Mouse (Mus musculus): Measurements from ENCODE around the gene Chrnd. TPM values are rescaled to one million over a fixed set of nuclear protein-coding genes. Genes with fewer than 3 reads are reported as not detected.

The Chrnd gene
- polyA plus RNA-seq, 1 experiment = not detected

GRCm38 (mm10) chr1:87155531-87156198, 34.7 kb upstream of the Chrnd start:
- Histone ChIP-seq H3K27ac (ENCODE audit: control insufficient read depth, insufficient read depth, low read depth, low read length, poor library complexity) (no peak overlapping the region), H3K4me3 (replicated peaks; ENCODE audit: control insufficient read depth, low read depth, low read length) (no peak overlapping the region), H3K4me1 (ENCODE audit: control insufficient read depth, insufficient read depth, low read length) (no peaks in the 10 kb centered on the region)
- under 1% methylated on average over 56 of the region's 56 CpGs for WGBS
- no peak for TF ChIP-seq CTCF (IDR thresholded peaks at IDR 0.05; ENCODE audit: control insufficient read depth, insufficient read depth, low read length)
- TF ChIP-seq POLR2A (IDR thresholded peaks at IDR 0.05; ENCODE audit: borderline replicate concordance, control insufficient read depth, low read depth, low read length) = no peak

- 3% methylated on average over 12 of the region's 12 CpGs for WGBS
- no peaks in the 10 kb centered on the region for H3K4me1 ChIP-seq (ENCODE audit: control insufficient read depth, insufficient read depth, low read length)
- H3K4me3 ChIP-seq (replicated peaks; ENCODE audit: control insufficient read depth, low read depth, low read length) = no peak within 1 kb of the TSS
- no peak within 1 kb of the TSS for H3K27ac ChIP-seq (ENCODE audit: control insufficient read depth, insufficient read depth, low read depth, low read length, poor library complexity)
- no peak for TF ChIP-seq CTCF (IDR thresholded peaks at IDR 0.05; ENCODE audit: control insufficient read depth, insufficient read depth, low read length)
- TF ChIP-seq POLR2A (IDR thresholded peaks at IDR 0.05; ENCODE audit: borderline replicate concordance, control insufficient read depth, low read depth, low read length) = no peak
Measured at GRCm38 (mm10) chr1:87156199-87156587, 34.2 kb upstream of the Chrnd start, which contains the start of gene Ecel1. Gene Ecel1, minus strand, starts transcription at chr1:87156521.

GRCm38 (mm10) chr1:87159396-87159795, 31.0 kb upstream of the Chrnd start:
- Histone ChIP-seq H3K4me1 (ENCODE audit: control insufficient read depth, insufficient read depth, low read length) (no peaks in the 10 kb centered on the region), H3K27ac (ENCODE audit: control insufficient read depth, insufficient read depth, low read depth, low read length, poor library complexity) (no peak overlapping the region), H3K4me3 (replicated peaks; ENCODE audit: control insufficient read depth, low read depth, low read length) (no peak overlapping the region)
- 58% methylated on average over 3 of the region's 3 CpGs for WGBS
- TF ChIP-seq CTCF (IDR thresholded peaks at IDR 0.05; ENCODE audit: control insufficient read depth, insufficient read depth, low read length) (no peak), POLR2A (IDR thresholded peaks at IDR 0.05; ENCODE audit: borderline replicate concordance, control insufficient read depth, low read depth, low read length) (no peak)

- TF ChIP-seq CTCF (IDR thresholded peaks at IDR 0.05; ENCODE audit: control insufficient read depth, insufficient read depth, low read length) (no peak), POLR2A (IDR thresholded peaks at IDR 0.05; ENCODE audit: borderline replicate concordance, control insufficient read depth, low read depth, low read length) (no peak)
- H3K27ac ChIP-seq (ENCODE audit: control insufficient read depth, insufficient read depth, low read depth, low read length, poor library complexity) = no peak overlapping the region
- no peak overlapping the region for H3K4me3 ChIP-seq (replicated peaks; ENCODE audit: control insufficient read depth, low read depth, low read length)
- 53% methylated on average over 11 of the region's 11 CpGs for WGBS
- H3K4me1 ChIP-seq (ENCODE audit: control insufficient read depth, insufficient read depth, low read length) = no peaks in the 10 kb centered on the region
Measured at GRCm38 (mm10) chr1:87164164-87164795, 26.1 kb upstream of the Chrnd start.

GRCm38 (mm10) chr1:87164796-87165184, 25.6 kb upstream of the Chrnd start:
- 51% methylated on average over 9 of the region's 9 CpGs for WGBS
- Histone ChIP-seq H3K4me1 (ENCODE audit: control insufficient read depth, insufficient read depth, low read length) (no peaks in the 10 kb centered on the region), H3K4me3 (replicated peaks; ENCODE audit: control insufficient read depth, low read depth, low read length) (no peak overlapping the region), H3K27ac (ENCODE audit: control insufficient read depth, insufficient read depth, low read depth, low read length, poor library complexity) (no peak overlapping the region)
- TF ChIP-seq CTCF (IDR thresholded peaks at IDR 0.05; ENCODE audit: control insufficient read depth, insufficient read depth, low read length) (no peak), POLR2A (IDR thresholded peaks at IDR 0.05; ENCODE audit: borderline replicate concordance, control insufficient read depth, low read depth, low read length) (no peak)

- Histone ChIP-seq H3K4me3 (replicated peaks; ENCODE audit: control insufficient read depth, low read depth, low read length) (no peak overlapping the region), H3K27ac (ENCODE audit: control insufficient read depth, insufficient read depth, low read depth, low read length, poor library complexity) (no peak overlapping the region), H3K4me1 (ENCODE audit: control insufficient read depth, insufficient read depth, low read length) (no peaks in the 10 kb centered on the region)
- WGBS = 20% methylated on average over 19 of the region's 19 CpGs
- TF ChIP-seq POLR2A (IDR thresholded peaks at IDR 0.05; ENCODE audit: borderline replicate concordance, control insufficient read depth, low read depth, low read length) (no peak), CTCF (IDR thresholded peaks at IDR 0.05; ENCODE audit: control insufficient read depth, insufficient read depth, low read length) (no peak)
Measured at GRCm38 (mm10) chr1:87170458-87170857, 19.9 kb upstream of the Chrnd start.

- Histone ChIP-seq H3K27ac (ENCODE audit: control insufficient read depth, insufficient read depth, low read depth, low read length, poor library complexity) (no peak overlapping the region), H3K4me1 (ENCODE audit: control insufficient read depth, insufficient read depth, low read length) (no peaks in the 10 kb centered on the region), H3K4me3 (replicated peaks; ENCODE audit: control insufficient read depth, low read depth, low read length) (no peak overlapping the region)
- TF ChIP-seq CTCF (IDR thresholded peaks at IDR 0.05; ENCODE audit: control insufficient read depth, insufficient read depth, low read length) = no peak
- TF ChIP-seq POLR2A (IDR thresholded peaks at IDR 0.05; ENCODE audit: borderline replicate concordance, control insufficient read depth, low read depth, low read length) = no peak
- 83% methylated on average over 1 of the region's 1 CpGs for WGBS
Measured at GRCm38 (mm10) chr1:87171312-87171711, 19.1 kb upstream of the Chrnd start.

- WGBS = 64% methylated on average over 9 of the region's 9 CpGs
- H3K4me3 ChIP-seq (replicated peaks; ENCODE audit: control insufficient read depth, low read depth, low read length) = no peak overlapping the region
- H3K4me1 ChIP-seq (ENCODE audit: control insufficient read depth, insufficient read depth, low read length) = no peaks in the 10 kb centered on the region
- no peak overlapping the region for H3K27ac ChIP-seq (ENCODE audit: control insufficient read depth, insufficient read depth, low read depth, low read length, poor library complexity)
- TF ChIP-seq POLR2A (IDR thresholded peaks at IDR 0.05; ENCODE audit: borderline replicate concordance, control insufficient read depth, low read depth, low read length) = no peak
- no peak for TF ChIP-seq CTCF (IDR thresholded peaks at IDR 0.05; ENCODE audit: control insufficient read depth, insufficient read depth, low read length)
Measured at GRCm38 (mm10) chr1:87172316-87172715, 18.1 kb upstream of the Chrnd start.

All from bone marrow, adult 2 months (tissue).